Mouse (Mus musculus) embryonic facial prominence, embryonic 11.5 days (tissue): ENCODE measurements around the gene Ctxn1. TPM values are rescaled to one million over a fixed set of nuclear protein-coding genes. Genes with fewer than 3 reads are reported as not detected.
A peak's percentile ranks its signal among the peaks of the same experiment; 100 is the strongest.
"Not testable (repeated sequence)": the region's sequence is repeated elsewhere in the genome, so short reads cannot be mapped to it uniquely, and the experiment has no call there.

Source experiments
- ATAC-seq: fragments of 200-750 bp; cut with Nextera tagmentation; replicated peaks from 2 replicates; pipeline ENCODE4 v1.8.0; 2017; ENCODE audit warnings: low read depth; ENCODE audit not compliant: insufficient number of reproducible peaks, low FRiP score, low TSS enrichment
- DNase-seq: peaks from one replicate; pipeline ENCODE4 v3.0.0-alpha.2; 2015; ENCODE audit warnings: low spot score
- H3K27ac ChIP-seq: fragments of 300-500 bp; sonication (generic); replicated peaks from 2 replicates; pipeline ENCODE4 v1.5.1; 2014; ENCODE audit warnings: mild to moderate bottlenecking, low read depth, low read length, control low read depth
- H3K27me3 ChIP-seq: fragments of 300-500 bp; sonication (generic); 2 replicates; pipeline ENCODE4 v1.6.1; 2014; ENCODE audit warnings: mild to moderate bottlenecking, low read length, moderate library complexity, mixed read lengths; ENCODE audit not compliant: control insufficient read depth, insufficient read depth
- H3K36me3 ChIP-seq: fragments of 300-500 bp; sonication (generic); replicated peaks from 2 replicates; pipeline ENCODE4 v1.6.1; 2014; ENCODE audit warnings: low read depth, mild to moderate bottlenecking, low read length, moderate library complexity, mixed read lengths; ENCODE audit not compliant: control insufficient read depth, insufficient read depth
- H3K4me1 ChIP-seq: fragments of 300-500 bp; sonication (generic); 2 replicates; pipeline ENCODE4 v1.6.1; 2014; ENCODE audit warnings: low read length, mixed read lengths; ENCODE audit not compliant: control insufficient read depth, insufficient read depth
- H3K4me2 ChIP-seq: fragments of 300-500 bp; sonication (generic); 2 replicates; pipeline ENCODE4 v1.6.1; 2014; ENCODE audit warnings: low read depth, mild to moderate bottlenecking, control low read depth, low read length, moderate library complexity
- H3K4me3 ChIP-seq: fragments of 300-500 bp; sonication (generic); 2 replicates; pipeline ENCODE4 v1.5.1; 2014; ENCODE audit warnings: low read depth, low read length, control low read depth
- H3K9ac ChIP-seq: fragments of 300-500 bp; sonication (generic); replicated peaks from 2 replicates; pipeline ENCODE4 v1.6.1; 2014; ENCODE audit warnings: mild to moderate bottlenecking, control low read depth, low read length
- H3K9me3 ChIP-seq: fragments of 300-500 bp; sonication (generic); replicated peaks from 2 replicates; pipeline ENCODE4 v1.6.1; 2016; ENCODE audit warnings: mild to moderate bottlenecking, low read length, inconsistent platforms, mixed read lengths; ENCODE audit not compliant: control insufficient read depth
- WGBS: fragments of 180-500 bp; shearing (Covaris S2); extraction: QIAGEN DNeasy Blood & Tissue Kit; methylation state at CpG from one replicate; pipeline ENCODE4 v1.1.7; 2014; 5-methylcytosine and 5-hydroxymethylcytosine counted together
- polyA plus RNA-seq: library from polyadenylated mRNA; unstranded; fragments of >200 nt; fragmentation: Nextera tagmentation; extraction: Ambion mirVana; gene quantifications from 2 replicates; pipeline ENCODE4 v1.2.1, GENCODE M21; 2014

Ctxn1 gene
- polyA plus RNA-seq, 1 experiment from 2014 or later, result 75.3 TPM

DNA sequence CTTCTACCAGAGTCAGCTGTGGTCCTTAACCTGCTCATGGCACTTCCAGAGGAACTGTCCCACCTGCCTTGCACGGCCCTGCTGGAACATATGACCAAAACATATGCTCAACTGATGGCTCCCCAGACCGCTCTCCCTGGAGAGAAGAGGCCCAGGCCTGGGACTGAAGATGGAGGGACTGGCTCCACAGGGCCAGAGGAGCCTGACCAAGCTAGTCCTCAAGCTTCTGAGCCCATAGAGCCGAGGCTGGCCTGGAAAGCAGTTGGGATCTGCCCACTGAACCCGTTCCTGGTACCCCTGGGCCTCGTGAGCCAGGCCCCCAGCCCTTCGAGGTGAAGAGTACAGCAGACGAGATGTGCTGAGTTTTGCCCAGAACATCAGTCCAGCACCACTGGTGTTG lies 3.6 kb downstream of the Ctxn1 start:
- ATAC-seq, result not testable (repeated sequence)
- 94% methylated on average over 7 of the region's 7 CpGs for WGBS

DNA sequence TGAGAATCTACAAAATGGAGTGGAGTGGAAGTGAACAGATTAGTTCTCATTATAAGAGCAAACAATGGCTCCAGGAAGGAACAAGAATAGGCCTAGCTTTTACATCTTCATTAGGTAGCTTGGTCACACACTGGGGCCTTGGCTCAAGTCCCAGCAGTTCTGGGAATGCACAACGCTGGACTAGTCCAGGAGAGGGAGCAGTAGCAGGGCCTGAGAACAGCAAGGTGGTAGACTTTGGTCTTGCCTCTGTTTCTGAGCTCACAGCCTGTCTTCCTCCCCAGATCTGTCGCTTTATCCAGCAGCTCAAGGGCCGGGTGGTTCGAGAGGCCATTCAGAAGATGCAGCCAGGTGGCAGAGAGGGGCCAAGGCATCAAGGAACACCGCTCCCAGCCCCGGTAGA lies 5.1 kb downstream of the Ctxn1 start:
- Histone ChIP-seq H3K9ac (peak overlapping the region; percentile 22; the same call in 1 of the 2 replicates), H3K36me3 (peaks cover 3% of the 10 kb centered on the region), H3K4me1 (peaks cover 6% of the 10 kb centered on the region), H3K4me2 (peak overlapping the region; percentile 74; the same call in 1 of the 2 replicates), H3K27ac (no peak overlapping the region), H3K4me3 (peak overlapping the region; percentile 83), H3K27me3 (no peaks in the 10 kb centered on the region), H3K9me3 (no peaks in the 10 kb centered on the region)
- ATAC-seq (no peak), DNase-seq (no peak)
- WGBS, result 75% methylated on average over 6 of the region's 6 CpGs

More for the DNA sequence above, 3.6 kb downstream of the Ctxn1 start:
- H3K27me3 ChIP-seq, H3K36me3 ChIP-seq, H3K4me1 ChIP-seq, H3K4me3 ChIP-seq, H3K9ac ChIP-seq, H3K9me3 ChIP-seq, H3K27ac ChIP-seq, H3K4me2 ChIP-seq, DNase-seq: not testable (repeated sequence)

DNA sequence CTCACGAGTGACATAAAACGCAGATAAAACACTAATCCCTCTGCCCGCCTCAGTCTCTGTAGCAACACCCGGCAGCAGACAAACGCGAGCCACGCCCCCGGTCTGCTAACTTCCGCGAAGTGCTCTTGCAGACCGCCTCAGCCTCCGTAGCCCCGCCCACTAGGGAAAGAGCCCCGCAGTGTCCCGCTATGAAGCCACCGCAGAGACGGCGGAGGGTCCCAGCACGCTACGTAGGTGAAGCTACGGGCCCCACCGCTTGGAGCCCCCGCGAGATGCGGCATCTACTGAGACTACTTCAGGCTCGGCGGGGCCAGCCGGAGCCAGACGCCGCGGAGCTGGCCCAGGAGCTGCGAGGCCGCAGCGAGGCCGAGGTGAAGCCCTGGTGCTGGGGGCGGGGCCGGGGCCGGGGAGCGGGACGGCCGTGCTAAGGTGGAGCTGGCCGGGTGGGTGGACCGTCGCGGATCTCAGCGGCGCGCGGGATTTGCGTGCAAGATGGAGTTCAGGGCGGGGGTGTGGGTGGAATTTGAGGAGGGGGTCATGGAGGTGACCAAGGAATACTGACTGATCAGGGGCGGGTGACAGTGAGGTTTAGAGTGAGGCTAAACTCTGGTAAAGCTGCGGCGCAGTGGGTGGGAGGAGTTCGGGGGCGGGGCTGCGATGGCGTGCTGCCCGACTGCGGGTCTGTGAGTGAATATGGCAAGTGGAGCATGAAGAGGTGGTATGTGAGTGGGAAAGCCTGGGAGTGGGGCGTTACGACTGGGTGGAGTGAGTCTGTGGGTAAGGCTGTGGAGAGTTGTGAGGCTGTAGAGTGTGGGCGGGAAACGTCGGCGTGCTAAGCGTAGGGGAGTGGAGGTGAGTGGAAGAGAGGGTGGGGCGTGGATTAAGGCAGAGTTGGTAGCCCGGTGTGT lies 5.9 kb downstream of the Ctxn1 start, which contains the start of gene Snapc2:
Gene Snapc2 (plus strand): TSS at position 147 of the 908 bp plus-strand sequence.
- peak; percentile 98 for DNase-seq
- peaks cover 3% of the 10 kb centered on the region for H3K36me3 ChIP-seq
- ATAC-seq, result peak; percentile 82
- H3K27me3 ChIP-seq, result no peaks in the 10 kb centered on the region
- H3K4me1 ChIP-seq, result peaks cover 9% of the 10 kb centered on the region
- H3K9ac ChIP-seq, result peak within 1 kb of the TSS; percentile 90
- peak within 1 kb of the TSS; percentile 74 for H3K4me2 ChIP-seq
- no peaks in the 10 kb centered on the region for H3K9me3 ChIP-seq
- under 1% methylated on average over 69 of the region's 69 CpGs for WGBS
- H3K27ac ChIP-seq, result peak within 1 kb of the TSS; percentile 75
- peak within 1 kb of the TSS; percentile 83 for H3K4me3 ChIP-seq

DNA sequence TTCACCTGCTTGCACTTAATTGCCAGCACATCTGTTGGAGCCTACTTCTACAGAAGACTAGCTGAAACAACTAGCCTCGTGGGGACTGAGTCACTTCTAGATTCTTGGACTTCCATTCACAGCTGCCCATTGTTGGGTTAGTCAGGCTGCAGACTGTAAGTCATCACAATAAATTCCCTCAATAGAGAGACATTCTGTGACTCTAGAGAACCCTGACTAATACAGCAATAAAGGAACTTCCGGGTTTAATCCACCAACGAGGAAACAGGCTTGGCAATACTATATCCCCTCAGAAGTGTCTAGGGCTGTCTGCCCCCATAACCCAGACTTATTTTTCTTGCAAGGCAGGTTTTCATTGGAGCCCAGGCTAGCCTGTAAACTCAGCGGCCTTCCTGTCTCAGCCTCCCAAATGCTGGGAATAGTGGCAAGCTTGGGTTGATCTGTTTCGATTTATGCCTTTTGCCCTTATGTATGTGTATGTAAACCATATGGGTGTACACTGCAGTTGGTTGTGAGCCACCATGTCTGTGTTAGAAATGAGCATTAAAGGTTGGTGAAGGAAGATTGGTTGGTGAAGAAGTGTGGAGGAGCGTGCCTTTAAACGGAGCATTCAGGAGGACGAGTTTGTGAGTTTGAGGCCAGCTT lies 6.8 kb downstream of the Ctxn1 start:
- DNase-seq (no peak), ATAC-seq (no peak)
- peaks cover 3% of the 10 kb centered on the region for H3K36me3 ChIP-seq
- no peaks in the 10 kb centered on the region for H3K9me3 ChIP-seq
- peak overlapping the region; percentile 37 for H3K4me2 ChIP-seq
- H3K4me3 ChIP-seq, result peak overlapping the region; percentile 83
- H3K27me3 ChIP-seq, result no peaks in the 10 kb centered on the region
- 46% methylated on average over 8 of the region's 8 CpGs for WGBS
- peaks cover 9% of the 10 kb centered on the region for H3K4me1 ChIP-seq
- H3K9ac ChIP-seq, result no peak overlapping the region
- no peak overlapping the region for H3K27ac ChIP-seq

DNA sequence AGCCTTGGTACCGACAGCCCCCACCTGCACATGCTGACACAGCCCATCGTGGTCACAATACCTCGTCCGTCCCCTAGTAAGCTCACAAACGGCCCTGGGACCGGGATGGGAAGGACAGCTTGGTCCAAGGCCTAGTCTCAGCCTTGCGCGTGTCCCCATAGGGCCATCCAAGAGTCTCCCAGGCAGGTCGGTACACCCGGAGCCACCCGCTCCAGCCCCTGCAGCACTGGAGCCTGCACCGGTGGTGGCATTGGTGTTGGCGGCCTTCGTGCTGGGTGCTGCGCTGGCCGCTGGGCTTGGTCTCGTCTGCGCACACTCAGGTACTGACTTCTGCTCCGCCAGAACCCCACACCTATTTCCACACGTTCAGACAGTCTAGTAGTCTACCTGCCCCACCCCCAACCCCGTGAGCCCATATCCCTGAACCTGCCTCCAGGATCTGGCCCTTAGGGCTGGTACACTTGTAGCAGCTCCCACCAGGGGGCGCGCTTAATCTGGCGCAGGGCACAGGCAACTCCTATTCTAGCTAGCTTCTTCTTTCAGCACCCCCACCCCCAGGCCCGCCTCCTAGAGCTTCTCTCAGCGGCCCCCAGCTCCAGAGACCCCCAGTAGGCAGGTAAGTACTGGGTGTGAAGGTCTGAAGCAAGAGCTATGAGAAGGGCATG lies 8.6 kb downstream of the Ctxn1 start:
- Histone ChIP-seq H3K9me3 (no peaks in the 10 kb centered on the region), H3K36me3 (peaks cover 5% of the 10 kb centered on the region; the same call in 1 of the 2 replicates), H3K27me3 (no peaks in the 10 kb centered on the region), H3K27ac (no peak overlapping the region), H3K4me2 (no peak overlapping the region), H3K4me3 (no peak overlapping the region), H3K4me1 (peaks cover 9% of the 10 kb centered on the region), H3K9ac (no peak overlapping the region)
- 34% methylated on average over 26 of the region's 26 CpGs for WGBS
- no peak for ATAC-seq
- DNase-seq, result peak; percentile 85

DNA sequence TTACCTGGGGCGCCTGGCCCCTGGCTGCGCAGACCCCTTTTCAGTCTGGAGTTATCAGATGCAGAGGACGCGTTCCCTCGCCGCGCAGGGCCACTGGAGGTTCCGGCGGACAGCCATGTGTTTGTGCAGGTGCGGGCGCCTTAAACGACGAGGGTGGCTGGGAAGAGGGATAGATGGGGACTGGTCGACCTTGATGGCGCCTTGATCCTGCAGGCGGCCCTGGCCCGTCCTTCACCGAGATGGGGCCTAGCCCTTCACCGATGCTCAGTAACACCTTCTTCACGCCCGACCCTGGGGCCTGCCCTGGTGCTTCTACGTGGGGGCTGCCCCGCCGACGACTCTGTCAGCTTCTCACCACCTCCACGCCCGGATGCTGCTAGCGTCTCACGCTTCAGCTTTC lies 9.9 kb downstream of the Ctxn1 start:
- 13% methylated on average over 29 of the region's 29 CpGs for WGBS
- 0 out of 2 replicates have a peak overlapping the region, but pooled peaks have one; percentile 6 for H3K9ac ChIP-seq
- no peak overlapping the region for H3K4me2 ChIP-seq
- no peak overlapping the region for H3K4me3 ChIP-seq
- DNase-seq (peak; percentile 60), ATAC-seq (no peak)
- peaks cover 9% of the 10 kb centered on the region for H3K4me1 ChIP-seq
- no peak overlapping the region for H3K27ac ChIP-seq
- H3K36me3 ChIP-seq, result peaks cover 4% of the 10 kb centered on the region
- H3K27me3 ChIP-seq, result no peaks in the 10 kb centered on the region
- no peaks in the 10 kb centered on the region for H3K9me3 ChIP-seq

DNA sequence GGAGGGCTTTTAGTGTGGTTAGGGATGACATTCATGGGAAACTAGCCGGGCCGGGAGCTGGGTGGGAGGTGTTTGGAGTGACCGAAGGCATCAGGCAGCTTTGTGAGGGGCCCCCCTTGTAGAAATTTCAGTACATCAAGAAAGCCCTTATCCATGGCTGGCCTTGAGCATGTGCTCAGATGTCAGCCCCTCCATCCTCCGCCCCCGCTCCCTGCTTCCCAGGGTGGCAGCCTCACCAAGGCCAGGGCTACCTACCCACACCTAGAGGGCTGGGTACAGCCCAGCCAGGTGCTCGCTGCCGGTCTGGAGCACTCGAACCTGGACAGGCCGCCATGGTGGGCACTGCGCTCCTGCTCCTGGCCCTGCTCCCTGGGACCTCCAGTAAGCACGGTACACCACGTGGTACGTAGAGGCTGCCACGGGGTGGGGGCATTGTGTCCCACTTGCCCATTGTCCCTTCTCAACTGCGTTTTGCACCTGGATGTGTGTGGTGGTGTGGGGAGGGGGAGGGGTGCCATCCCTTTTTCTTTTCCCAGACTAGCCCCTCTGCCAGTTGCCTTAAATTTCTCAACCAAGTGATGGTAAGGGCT lies 11.0 kb downstream of the Ctxn1 start, which contains the start of gene Tgfbr3l:
Gene Tgfbr3l (plus strand): TSS at position 264 of the 590 bp plus-strand sequence.
- Histone ChIP-seq H3K36me3 (peaks cover 6% of the 10 kb centered on the region), H3K9me3 (no peaks in the 10 kb centered on the region), H3K9ac (no peak within 1 kb of the TSS), H3K27me3 (no peaks in the 10 kb centered on the region), H3K4me1 (peaks cover 9% of the 10 kb centered on the region), H3K4me3 (no peak within 1 kb of the TSS), H3K27ac (no peak within 1 kb of the TSS; the same call in 1 of the 2 replicates), H3K4me2 (no peak within 1 kb of the TSS)
- ATAC-seq (no peak), DNase-seq (no peak)
- WGBS, result 73% methylated on average over 13 of the region's 15 CpGs
